Comparison of ENCODE assay signal across 8 mouse cellular contexts in genomic region chr9:87419376-87419775, GRCm38 (mm10).
DNase-seq lines count a peak whose midpoint lies in the region; ATAC-seq and TF ChIP-seq lines count a peak whose summit lies in the region.

No protein-coding gene starts in this region.

- H3K4me1 ChIP-seq in forebrain, embryonic 13.5 days = no peaks in the 10 kb centered on the region
- H3K4me1 ChIP-seq in stomach, postnatal 0 days (replicated peaks; ENCODE audit: control insufficient read depth, insufficient read depth) = no peaks in the 10 kb centered on the region

- no peak overlapping the region for H3K4me2 ChIP-seq in forebrain, embryonic 13.5 days
- no peak overlapping the region for H3K4me2 ChIP-seq in stomach, postnatal 0 days (replicated peaks; ENCODE audit: low read depth)

- TF ChIP-seq EP300 in stomach, postnatal 0 days (optimal IDR thresholded peaks at IDR 0.05) = no peak

- 7% methylated on average over 12 of the region's 12 CpGs for WGBS in forebrain, embryonic 13.5 days
- WGBS in stomach, postnatal 0 days = 9% methylated on average over 12 of the region's 12 CpGs

- H3K9ac ChIP-seq in forebrain, embryonic 13.5 days = no peak overlapping the region
- H3K9ac ChIP-seq in stomach, postnatal 0 days (ENCODE audit: low read length) = no peak overlapping the region

- DNase-seq in kidney, adult 9 months = peak; percentile 27
- no peak for DNase-seq in kidney, adult 11 months
- DNase-seq in adrenal gland, postnatal 25 days = peak; percentile 39
- peak; percentile 57 for DNase-seq in layer of hippocampus, adult 11-12 months (ENCODE audit: low spot score)
- DNase-seq in lung, postnatal 4 days = peak; percentile 30 to 43
- DNase-seq in stomach, postnatal 0 days (ENCODE audit: low spot score) = peak; percentile 59

- no peaks in the 10 kb centered on the region for H3K9me3 ChIP-seq in forebrain, embryonic 13.5 days (replicated peaks)
- no peaks in the 10 kb centered on the region for H3K9me3 ChIP-seq in stomach, postnatal 0 days (ENCODE audit: control insufficient read depth, low read length)

- no peak overlapping the region for H3K4me3 ChIP-seq in forebrain, embryonic 13.5 days
- H3K4me3 ChIP-seq in stomach, postnatal 0 days (ENCODE audit: low read depth, low read length) = no peak overlapping the region

- ATAC-seq in forebrain, embryonic 13.5 days = peak; percentile 85
- ATAC-seq in stomach, postnatal 0 days (ENCODE audit: low FRiP score, low TSS enrichment) = no peak
- no peak for ATAC-seq in megakaryocyte, adult 5-6 weeks (ENCODE audit: poor library complexity, severe bottlenecking)

- peak; percentile 77 for TF ChIP-seq CTCF in stomach, postnatal 0 days (IDR thresholded peaks at IDR 0.05; ENCODE audit: low read depth)

- H3K36me3 ChIP-seq in forebrain, embryonic 13.5 days (ENCODE audit: poor library complexity, severe bottlenecking) = no peaks in the 10 kb centered on the region
- H3K36me3 ChIP-seq in stomach, postnatal 0 days (ENCODE audit: control insufficient read depth, insufficient read depth, low read length) = no peaks in the 10 kb centered on the region

- H3K27ac ChIP-seq in forebrain, embryonic 13.5 days = no peak overlapping the region
- no peak overlapping the region for H3K27ac ChIP-seq in stomach, postnatal 0 days (replicated peaks)

- peaks cover 6% of the 10 kb centered on the region; the same call in 1 of the 2 replicates for H3K27me3 ChIP-seq in forebrain, embryonic 13.5 days
- no peaks in the 10 kb centered on the region for H3K27me3 ChIP-seq in stomach, postnatal 0 days (ENCODE audit: control insufficient read depth, insufficient read depth, low read length)
